Mouse (Mus musculus) lung, embryonic 16.5 days (tissue): ENCODE measurements at regions not wholly inside any gene's neighbourhood (a gene's known extent, or its start where the extent isn't known, plus 50 kb on each side); places are given as distances from the start of the nearest gene placed in this dataset.

Experiments
- ATAC-seq: fragments of 200-750 bp; cut with Nextera tagmentation; 2 replicates; pipeline ENCODE4 v1.8.0; 2017; ENCODE audit warnings: low read depth, mild to moderate bottlenecking, moderate library complexity
- H3K27ac ChIP-seq: fragments of 300-500 bp; sonication (generic); 2 replicates; pipeline ENCODE4 v1.5.1; 2014; ENCODE audit warnings: mild to moderate bottlenecking, control low read depth, low read length
- H3K27me3 ChIP-seq: fragments of 300-500 bp; sonication (generic); 2 replicates; pipeline ENCODE4 v1.6.1; 2014; ENCODE audit warnings: low read depth, low read length, mixed read lengths; ENCODE audit not compliant: control insufficient read depth, insufficient read depth
- H3K36me3 ChIP-seq: fragments of 300-500 bp; sonication (generic); 2 replicates; pipeline ENCODE4 v1.6.1; 2014; ENCODE audit warnings: low read length; ENCODE audit not compliant: control insufficient read depth, insufficient read depth
- H3K4me1 ChIP-seq: fragments of 300-500 bp; sonication (generic); replicated peaks from 2 replicates; pipeline ENCODE4 v1.6.1; 2014; ENCODE audit warnings: low read length, mixed read lengths; ENCODE audit not compliant: control insufficient read depth, insufficient read depth
- H3K4me2 ChIP-seq: fragments of 300-500 bp; sonication (generic); 2 replicates; pipeline ENCODE4 v1.6.1; 2014; ENCODE audit warnings: low read depth, low read length, control low read depth
- H3K4me3 ChIP-seq: fragments of 300-500 bp; sonication (generic); 2 replicates; pipeline ENCODE4 v1.5.1; 2014; ENCODE audit warnings: mild to moderate bottlenecking, low read length, control low read depth
- H3K9ac ChIP-seq: fragments of 300-500 bp; sonication (generic); 2 replicates; pipeline ENCODE4 v1.6.1; 2014; ENCODE audit warnings: low read length, control low read depth
- H3K9me3 ChIP-seq: fragments of 300-500 bp; sonication (generic); 2 replicates; pipeline ENCODE4 v1.6.1; 2016; ENCODE audit warnings: low read length; ENCODE audit not compliant: control insufficient read depth
- WGBS: fragments of 180-500 bp; shearing (Covaris S2); extraction: QIAGEN DNeasy Blood & Tissue Kit; methylation state at CpG from one replicate; pipeline ENCODE4 v1.1.7; 2014; 5-methylcytosine and 5-hydroxymethylcytosine counted together

GRCm38 (mm10) chr12:25319846-25320245 lies 222.9 kb upstream of the Id2 start:
- no peaks in the 10 kb centered on the region for H3K9me3 ChIP-seq
- 87% methylated on average over 2 of the region's 2 CpGs for WGBS
- peaks cover 3% of the 10 kb centered on the region; the same call in 1 of the 2 replicates for H3K4me1 ChIP-seq
- no peaks in the 10 kb centered on the region for H3K36me3 ChIP-seq
- no peak for ATAC-seq
- no peak overlapping the region for H3K4me3 ChIP-seq
- no peak overlapping the region for H3K9ac ChIP-seq
- H3K27ac ChIP-seq, result no peak overlapping the region
- no peak overlapping the region for H3K4me2 ChIP-seq
- no peaks in the 10 kb centered on the region for H3K27me3 ChIP-seq

DNA sequence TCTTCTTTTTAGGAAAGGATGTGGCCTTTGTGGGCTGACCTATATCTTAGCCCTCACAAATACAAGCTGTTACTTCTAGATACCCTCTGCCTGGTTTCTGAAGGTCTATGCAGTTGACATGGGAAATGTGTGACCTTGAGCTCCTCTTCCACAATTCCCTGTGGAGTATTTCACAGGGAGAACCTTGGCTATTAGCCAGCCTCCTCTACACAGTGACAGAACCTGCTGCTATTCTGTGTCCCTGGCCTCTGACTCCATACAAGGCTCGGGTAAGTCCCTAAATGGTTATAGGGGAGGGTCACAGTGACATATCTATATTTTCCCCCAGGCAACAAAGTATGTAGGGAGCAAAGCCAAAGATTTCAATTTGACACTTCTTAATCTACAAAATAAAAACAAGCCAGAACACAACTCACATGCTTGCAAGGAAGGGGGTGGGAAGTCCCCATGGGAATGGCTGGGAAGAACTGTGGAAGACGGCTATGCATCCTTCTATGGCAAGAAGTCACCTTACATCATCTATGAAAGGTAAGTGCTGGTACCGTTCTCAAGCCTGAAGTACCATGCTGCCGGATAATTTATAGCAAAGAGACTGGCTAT lies 221.2 kb upstream of the Id2 start:
- WGBS, result 47% methylated on average over 4 of the region's 4 CpGs
- Histone ChIP-seq H3K4me2 (no peak overlapping the region), H3K36me3 (no peaks in the 10 kb centered on the region), H3K27me3 (no peaks in the 10 kb centered on the region), H3K9ac (no peak overlapping the region), H3K4me1 (peaks cover 3% of the 10 kb centered on the region; the same call in 1 of the 2 replicates), H3K27ac (no peak overlapping the region), H3K9me3 (no peaks in the 10 kb centered on the region), H3K4me3 (no peak overlapping the region)
- no peak for ATAC-seq

DNA sequence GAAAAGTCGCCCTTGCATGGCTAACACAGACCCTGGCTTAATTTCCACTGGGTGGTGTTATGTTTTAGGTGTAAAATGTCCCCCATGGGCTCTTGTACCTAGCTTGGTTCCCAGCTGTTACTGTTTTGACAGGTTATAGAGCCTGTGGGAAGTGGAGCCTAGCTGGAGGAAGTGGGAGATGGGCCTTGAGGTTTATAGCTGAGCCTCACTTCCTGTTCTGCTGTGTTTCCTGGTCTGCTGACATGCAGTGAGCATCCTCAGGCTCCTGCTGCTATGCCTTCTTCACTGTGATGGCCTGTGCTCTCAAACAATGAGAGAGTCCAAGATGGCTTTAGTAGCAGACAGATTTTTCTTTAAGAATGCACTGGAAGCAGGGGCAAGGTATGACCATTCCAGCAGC lies 219.0 kb upstream of the Id2 start:
- no peaks in the 10 kb centered on the region for H3K9me3 ChIP-seq
- H3K27me3 ChIP-seq, result no peaks in the 10 kb centered on the region
- ATAC-seq, result no peak
- no peaks in the 10 kb centered on the region for H3K36me3 ChIP-seq
- WGBS, result 74% methylated on average over 1 of the region's 1 CpGs
- no peak overlapping the region for H3K9ac ChIP-seq
- H3K27ac ChIP-seq, result no peak overlapping the region
- H3K4me2 ChIP-seq, result no peak overlapping the region
- H3K4me3 ChIP-seq, result no peak overlapping the region
- H3K4me1 ChIP-seq, result peaks cover 7% of the 10 kb centered on the region

DNA sequence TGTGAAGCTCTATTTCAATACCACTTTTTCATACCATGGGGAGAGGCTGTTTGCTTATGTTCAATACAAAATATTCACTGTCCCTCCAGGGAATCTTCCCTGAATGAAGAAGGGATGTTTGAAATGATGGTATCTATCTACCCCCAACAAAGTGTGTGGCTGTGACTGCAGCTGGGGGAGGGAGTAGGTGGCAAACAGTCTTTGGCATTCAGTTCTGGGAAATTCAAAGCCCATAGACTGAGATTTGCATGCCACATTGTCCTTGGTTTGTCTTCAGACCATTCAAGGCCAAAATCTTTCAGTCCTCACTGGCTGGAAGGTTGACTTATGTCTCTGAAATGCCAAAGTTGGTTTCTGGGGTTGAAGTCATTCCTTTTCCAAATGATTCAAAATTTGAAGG lies 216.3 kb upstream of the Id2 start:
- H3K9me3 ChIP-seq, result no peaks in the 10 kb centered on the region
- no peaks in the 10 kb centered on the region for H3K36me3 ChIP-seq
- H3K27ac ChIP-seq, result no peak overlapping the region
- no peak overlapping the region for H3K4me2 ChIP-seq
- no peaks in the 10 kb centered on the region for H3K27me3 ChIP-seq
- H3K4me3 ChIP-seq, result no peak overlapping the region
- ATAC-seq, result no peak
- peaks cover 19% of the 10 kb centered on the region for H3K4me1 ChIP-seq
- H3K9ac ChIP-seq, result no peak overlapping the region

- peaks cover 17% of the 10 kb centered on the region for H3K4me1 ChIP-seq
- H3K36me3 ChIP-seq, result no peaks in the 10 kb centered on the region
- H3K4me2 ChIP-seq, result no peak overlapping the region
- no peak overlapping the region for H3K9ac ChIP-seq
- H3K4me3 ChIP-seq, result no peak overlapping the region
- peak; percentile 70 for ATAC-seq
- 54% methylated on average over 2 of the region's 2 CpGs for WGBS
- no peaks in the 10 kb centered on the region for H3K27me3 ChIP-seq
- no peaks in the 10 kb centered on the region for H3K9me3 ChIP-seq
- H3K27ac ChIP-seq, result peak overlapping the region; percentile 68
Measured at GRCm38 (mm10) chr12:25312390-25312789, 215.4 kb upstream of the Id2 start.

DNA sequence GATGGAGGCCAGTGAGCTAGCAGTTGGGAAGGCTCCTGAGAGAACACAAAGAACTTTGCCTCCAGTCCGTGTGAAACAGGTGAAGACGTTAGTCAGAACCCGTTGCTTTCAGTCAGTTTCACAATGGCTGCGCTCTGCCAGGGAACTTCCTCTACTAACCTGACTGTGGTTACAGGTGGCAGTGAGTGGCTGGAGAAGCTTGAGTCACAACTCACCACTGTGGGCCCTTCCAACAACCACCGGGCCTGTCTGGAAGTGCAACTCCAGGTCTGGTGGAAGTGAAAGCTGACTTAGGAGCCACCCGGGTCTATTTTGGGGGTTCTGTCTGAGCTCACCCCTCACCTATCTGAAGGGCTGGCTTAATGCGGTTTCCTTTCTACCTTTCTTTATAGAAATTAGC lies 214.8 kb upstream of the Id2 start:
- Histone ChIP-seq H3K4me3 (no peak overlapping the region), H3K9ac (no peak overlapping the region), H3K27me3 (no peaks in the 10 kb centered on the region), H3K4me2 (no peak overlapping the region), H3K27ac (peak overlapping the region; percentile 68), H3K9me3 (no peaks in the 10 kb centered on the region), H3K36me3 (no peaks in the 10 kb centered on the region), H3K4me1 (peaks cover 17% of the 10 kb centered on the region)
- WGBS, result 77% methylated on average over 7 of the region's 7 CpGs
- no peak for ATAC-seq

GRCm38 (mm10) chr12:25310293-25310946 lies 213.5 kb upstream of the Id2 start:
- WGBS, result 28% methylated on average over 6 of the region's 6 CpGs
- H3K9ac ChIP-seq, result no peak overlapping the region
- no peaks in the 10 kb centered on the region for H3K36me3 ChIP-seq
- H3K27me3 ChIP-seq, result no peaks in the 10 kb centered on the region
- peak; percentile 87 for ATAC-seq
- no peaks in the 10 kb centered on the region for H3K9me3 ChIP-seq
- peaks cover 17% of the 10 kb centered on the region for H3K4me1 ChIP-seq
- peak overlapping the region; percentile 70 for H3K27ac ChIP-seq
- no peak overlapping the region for H3K4me3 ChIP-seq
- no peak overlapping the region for H3K4me2 ChIP-seq

- ATAC-seq, result no peak
- Histone ChIP-seq H3K4me1 (peaks cover 17% of the 10 kb centered on the region), H3K27me3 (no peaks in the 10 kb centered on the region), H3K4me2 (no peak overlapping the region), H3K36me3 (no peaks in the 10 kb centered on the region), H3K4me3 (no peak overlapping the region), H3K27ac (no peak overlapping the region), H3K9ac (no peak overlapping the region), H3K9me3 (no peaks in the 10 kb centered on the region)
- WGBS, result 95% methylated on average over 6 of the region's 6 CpGs
Measured at GRCm38 (mm10) chr12:25309234-25309633, 212.3 kb upstream of the Id2 start.

- no peak for ATAC-seq
- no peaks in the 10 kb centered on the region for H3K27me3 ChIP-seq
- no peaks in the 10 kb centered on the region for H3K36me3 ChIP-seq
- no peak overlapping the region for H3K4me3 ChIP-seq
- H3K9me3 ChIP-seq, result no peaks in the 10 kb centered on the region
- no peak overlapping the region for H3K9ac ChIP-seq
- no peak overlapping the region for H3K4me2 ChIP-seq
- no peak overlapping the region for H3K27ac ChIP-seq
- H3K4me1 ChIP-seq, result peaks cover 23% of the 10 kb centered on the region
- WGBS, result 77% methylated on average over 12 of the region's 12 CpGs
Measured at GRCm38 (mm10) chr12:25305764-25306653, 209.1 kb upstream of the Id2 start.
